Mouse (Mus musculus) G1E (cell line): ENCODE measurements at regions not wholly inside any gene's neighbourhood (a gene's known extent, or its start where the extent isn't known, plus 50 kb on each side); places are given as distances from the start of the nearest gene placed in this dataset.

Experiments used
- ATAC-seq: 2 replicates; pipeline ENCODE4 v1.8.0; 2016; ENCODE audit warnings: mild to moderate bottlenecking; ENCODE audit not compliant: insufficient number of reproducible peaks, poor library complexity, low FRiP score, severe bottlenecking; ENCODE audit errors: extremely low read depth
- DNase-seq: peaks from one replicate; pipeline ENCODE4 v3.0.0; 2012; ENCODE audit warnings: low spot score
- H3K27me3 ChIP-seq: 2 replicates; pipeline ENCODE4 v1.6.1; 2012; ENCODE audit warnings: mild to moderate bottlenecking, low read length, inconsistent platforms; ENCODE audit not compliant: insufficient read depth
- H3K36me3 ChIP-seq: replicated peaks from 2 replicates; pipeline ENCODE3; 2012; ENCODE audit warnings: mild to moderate bottlenecking, inconsistent platforms
- H3K4me1 ChIP-seq: 2 replicates; pipeline ENCODE4 v1.6.1; 2012; ENCODE audit warnings: low read depth, low read length, inconsistent platforms, mixed read lengths; ENCODE audit not compliant: insufficient read depth
- H3K4me3 ChIP-seq: 2 replicates; pipeline ENCODE4 v1.5.1; 2012; ENCODE audit warnings: low read depth, mild to moderate bottlenecking, inconsistent platforms, low read length, moderate library complexity, mixed read lengths
- H3K9me3 ChIP-seq: replicated peaks from 2 replicates; pipeline ENCODE4 v1.6.1; 2012; ENCODE audit warnings: inconsistent platforms
- CTCF ChIP-seq: IDR thresholded peaks from 2 replicates; pipeline ENCODE4 v1.5.1; 2012; ENCODE audit warnings: low read depth, low read length, inconsistent platforms, mixed read lengths
- GATA1 ChIP-seq: IDR thresholded peaks from 2 replicates; pipeline ENCODE4 v1.6.1; 2012; ENCODE audit warnings: borderline replicate concordance, low read length, inconsistent platforms, mixed read lengths
- GATA2 ChIP-seq: IDR thresholded peaks from 2 replicates; pipeline ENCODE4 v1.6.1; 2012; ENCODE audit warnings: low read depth, low read length, inconsistent platforms, borderline replicate concordance
- POLR2AphosphoS5 ChIP-seq: IDR thresholded peaks from 2 replicates; pipeline ENCODE4 v1.6.1; 2012; ENCODE audit warnings: low read depth, low read length, inconsistent platforms; ENCODE audit not compliant: insufficient replicate concordance
- TAL1 ChIP-seq: conservative IDR thresholded peaks from 2 replicates; pipeline ENCODE4 v1.6.1; 2012; ENCODE audit warnings: low read depth, low read length, inconsistent platforms, mixed read lengths

GRCm38 (mm10) chr13:106710580-106710979 is 226.2 kb downstream of the Ipo11 start:
- Histone ChIP-seq H3K4me1 (no peaks in the 10 kb centered on the region), H3K4me3 (no peak overlapping the region), H3K9me3 (no peaks in the 10 kb centered on the region), H3K36me3 (no peaks in the 10 kb centered on the region), H3K27me3 (peaks cover 4% of the 10 kb centered on the region)
- DNase-seq (no peak), ATAC-seq (no peak)
- TF ChIP-seq POLR2AphosphoS5 (no peak), CTCF (no peak), TAL1 (no peak), GATA1 (no peak), GATA2 (no peak)

- Histone ChIP-seq H3K27me3 (peaks cover 7% of the 10 kb centered on the region; the same call in 1 of the 2 replicates), H3K4me3 (no peak overlapping the region), H3K36me3 (no peaks in the 10 kb centered on the region), H3K9me3 (no peaks in the 10 kb centered on the region), H3K4me1 (no peaks in the 10 kb centered on the region)
- TF ChIP-seq CTCF (no peak), GATA1 (no peak), GATA2 (no peak), POLR2AphosphoS5 (no peak), TAL1 (no peak)
- DNase-seq, result no peak
- no peak for ATAC-seq
These were observed 236.4 kb downstream of the Ipo11 start for GRCm38 (mm10) chr13:106700376-106700775.

- Histone ChIP-seq H3K36me3 (no peaks in the 10 kb centered on the region), H3K4me1 (no peaks in the 10 kb centered on the region), H3K4me3 (no peak overlapping the region), H3K9me3 (no peaks in the 10 kb centered on the region), H3K27me3 (peaks cover 8% of the 10 kb centered on the region; the same call in 1 of the 2 replicates)
- ATAC-seq (no peak), DNase-seq (no peak)
- no peak for TF ChIP-seq GATA1
- no peak for TF ChIP-seq POLR2AphosphoS5
- TF ChIP-seq GATA2, result no peak
- TF ChIP-seq TAL1, result no peak
- no peak for TF ChIP-seq CTCF
These were observed 236.8 kb downstream of the Ipo11 start for GRCm38 (mm10) chr13:106699957-106700356.

GRCm38 (mm10) chr13:106691787-106692571 is 244.8 kb downstream of the Ipo11 start:
- DNase-seq, result no peak
- no peak overlapping the region; the same call in 1 of the 2 replicates for H3K4me3 ChIP-seq
- ATAC-seq, result no peak

GRCm38 (mm10) chr13:106690125-106690524 is 246.6 kb downstream of the Ipo11 start:
- no peak for TF ChIP-seq POLR2AphosphoS5
- TF ChIP-seq TAL1, result no peak
- TF ChIP-seq GATA2, result no peak
- H3K36me3 ChIP-seq, result no peaks in the 10 kb centered on the region
- no peaks in the 10 kb centered on the region for H3K9me3 ChIP-seq
- peaks cover 11% of the 10 kb centered on the region for H3K27me3 ChIP-seq
- peaks cover 4% of the 10 kb centered on the region; the same call in 1 of the 2 replicates for H3K4me1 ChIP-seq
- ATAC-seq, result no peak
- H3K4me3 ChIP-seq, result no peak overlapping the region
- DNase-seq, result no peak

More at GRCm38 (mm10) chr13:106691787-106692571, 244.8 kb downstream of the Ipo11 start:
- H3K27me3 ChIP-seq, result peaks cover 15% of the 10 kb centered on the region
- H3K36me3 ChIP-seq, result no peaks in the 10 kb centered on the region
- no peaks in the 10 kb centered on the region for H3K9me3 ChIP-seq
- peaks cover 4% of the 10 kb centered on the region; the same call in 1 of the 2 replicates for H3K4me1 ChIP-seq
- TF ChIP-seq POLR2AphosphoS5 (no peak), CTCF (no peak), GATA1 (no peak), TAL1 (no peak), GATA2 (no peak)

GRCm38 (mm10) chr13:106689618-106690017 is 247.1 kb downstream of the Ipo11 start:
- TF ChIP-seq GATA2, result no peak
- TF ChIP-seq GATA1, result no peak
- TF ChIP-seq POLR2AphosphoS5, result no peak
- TF ChIP-seq TAL1, result no peak
- no peak for TF ChIP-seq CTCF
- DNase-seq, result no peak
- H3K27me3 ChIP-seq, result peaks cover 7% of the 10 kb centered on the region; the same call in 1 of the 2 replicates

More at GRCm38 (mm10) chr13:106689618-106690017, 247.1 kb downstream of the Ipo11 start:
- H3K9me3 ChIP-seq, result no peaks in the 10 kb centered on the region
- H3K36me3 ChIP-seq, result no peaks in the 10 kb centered on the region
- no peak overlapping the region for H3K4me3 ChIP-seq
- ATAC-seq, result no peak
- peaks cover 4% of the 10 kb centered on the region; the same call in 1 of the 2 replicates for H3K4me1 ChIP-seq
